Mouse (Mus musculus) intestine, postnatal 0 days (tissue): ENCODE data around the gene Dcx. TPM values are rescaled to one million over a fixed set of nuclear protein-coding genes. Genes with fewer than 3 reads are reported as not detected.

ENCODE experiments used
- ATAC-seq: fragments of 200-750 bp; cut with Nextera tagmentation; 2 replicates; pipeline ENCODE4 v1.8.0; 2017; ENCODE audit warnings: mild to moderate bottlenecking, moderate TSS enrichment, moderate library complexity
- H3K27ac ChIP-seq: fragments of 300-500 bp; sonication (generic); 2 replicates; pipeline ENCODE4 v1.5.1; 2014; ENCODE audit warnings: mild to moderate bottlenecking, low read depth, low read length, moderate library complexity
- H3K27me3 ChIP-seq: fragments of 300-500 bp; sonication (generic); replicated peaks from 2 replicates; pipeline ENCODE4 v1.6.1; 2014; ENCODE audit warnings: low read length, mixed read lengths; ENCODE audit not compliant: control insufficient read depth, insufficient read depth
- H3K36me3 ChIP-seq: fragments of 300-500 bp; sonication (generic); 2 replicates; pipeline ENCODE4 v1.6.1; 2014; ENCODE audit warnings: mild to moderate bottlenecking, moderate library complexity; ENCODE audit not compliant: control insufficient read depth, insufficient read depth
- H3K4me1 ChIP-seq: fragments of 300-500 bp; sonication (generic); replicated peaks from 2 replicates; pipeline ENCODE4 v1.6.1; 2014; ENCODE audit warnings: antibody characterized with exemption, low read length, mixed read lengths; ENCODE audit not compliant: control insufficient read depth, insufficient read depth
- H3K4me2 ChIP-seq: fragments of 300-500 bp; sonication (generic); replicated peaks from 2 replicates; pipeline ENCODE4 v1.6.1; 2014; ENCODE audit warnings: low read depth, mild to moderate bottlenecking, moderate library complexity
- H3K4me3 ChIP-seq: fragments of 300-500 bp; sonication (generic); 2 replicates; pipeline ENCODE4 v1.5.1; 2014; ENCODE audit warnings: low read depth, low read length
- H3K9ac ChIP-seq: fragments of 300-500 bp; sonication (generic); 2 replicates; pipeline ENCODE4 v1.6.1; 2014; ENCODE audit warnings: mild to moderate bottlenecking, low read depth, low read length
- H3K9me3 ChIP-seq: fragments of 300-500 bp; sonication (generic); 2 replicates; pipeline ENCODE4 v1.6.1; 2016; ENCODE audit warnings: mixed run types; ENCODE audit not compliant: control insufficient read depth
- CTCF ChIP-seq: sonication (generic); IDR thresholded peaks from 2 replicates; pipeline ENCODE4 v1.5.1; 2016; ENCODE audit warnings: low read depth, mild to moderate bottlenecking, control low read depth, antibody characterized with exemption, moderate library complexity
- WGBS: fragments of 180-500 bp; shearing (Covaris S2); extraction: QIAGEN DNeasy Blood & Tissue Kit; methylation state at CpG from one replicate; pipeline ENCODE4 v1.1.7; 2014; 5-methylcytosine and 5-hydroxymethylcytosine counted together
- microRNA-seq: library from miRNA; unstranded; fragments of <30 nt; microRNA quantifications from one replicate; pipeline ENCODE4, GENCODE M21; 2016
- polyA plus RNA-seq: library from polyadenylated mRNA; unstranded; fragments of >200 nt; fragmentation: Nextera tagmentation; extraction: Ambion mirVana; gene quantifications from 2 replicates; pipeline ENCODE4 v1.2.1, GENCODE M21; 2015

The Dcx gene
- polyA plus RNA-seq, 1 experiment from 2014 or later: 1.1 TPM

DNA sequence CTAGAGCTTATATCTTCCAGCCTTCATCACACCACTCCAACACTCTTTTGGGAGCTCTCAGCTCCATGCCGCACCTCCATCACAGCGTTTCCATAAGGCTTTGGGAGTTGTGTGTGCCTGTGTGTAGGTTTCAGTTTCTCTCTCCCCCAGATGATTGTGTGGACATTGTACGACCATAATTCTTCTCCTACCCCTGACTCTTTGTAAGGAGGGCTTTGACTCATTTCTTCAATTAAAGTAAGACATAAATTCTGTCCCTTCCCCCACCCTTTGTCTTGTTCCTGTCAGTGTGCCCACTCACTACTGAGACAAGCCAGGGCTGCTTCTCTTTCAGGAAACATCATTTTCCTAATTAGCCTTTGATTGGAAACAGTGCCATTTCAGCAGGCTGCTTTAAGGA is 81.8 kb downstream of the Dcx start:
- no peak for ATAC-seq
- Histone ChIP-seq H3K4me2 (no peak overlapping the region), H3K4me3 (no peak overlapping the region), H3K9ac (no peak overlapping the region), H3K4me1 (no peaks in the 10 kb centered on the region), H3K27ac (no peak overlapping the region), H3K27me3 (no peaks in the 10 kb centered on the region), H3K9me3 (no peaks in the 10 kb centered on the region), H3K36me3 (no peaks in the 10 kb centered on the region)
- WGBS: 73% methylated on average over 3 of the region's 3 CpGs
- TF ChIP-seq CTCF: no peak

DNA sequence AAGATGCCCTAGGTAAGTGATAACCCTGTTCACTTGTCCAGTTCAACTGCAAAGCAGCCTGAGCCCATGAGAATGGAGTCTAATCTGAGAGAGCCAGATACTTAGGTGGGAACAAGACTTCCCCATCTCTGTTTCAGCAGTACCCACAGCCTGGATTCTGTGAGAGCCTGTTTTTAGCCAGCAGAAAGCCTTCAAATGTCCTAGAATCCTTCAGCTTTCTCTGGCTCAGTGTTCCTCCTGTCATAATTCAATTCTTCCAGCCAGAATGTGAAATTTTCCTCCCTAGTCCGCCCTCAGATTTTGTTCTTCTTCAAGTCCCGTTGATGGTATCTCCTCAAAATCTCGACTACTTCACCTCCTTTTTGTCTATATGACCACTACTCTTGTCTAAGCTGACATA is 83.1 kb downstream of the Dcx start:
- no peak overlapping the region for H3K27ac ChIP-seq
- H3K9me3 ChIP-seq: no peaks in the 10 kb centered on the region
- no peaks in the 10 kb centered on the region for H3K36me3 ChIP-seq
- H3K27me3 ChIP-seq: no peaks in the 10 kb centered on the region
- H3K4me3 ChIP-seq: no peak overlapping the region
- WGBS: 71% methylated on average over 3 of the region's 3 CpGs
- H3K4me1 ChIP-seq: no peaks in the 10 kb centered on the region
- no peak for ATAC-seq
- H3K9ac ChIP-seq: no peak overlapping the region
- no peak overlapping the region for H3K4me2 ChIP-seq
- TF ChIP-seq CTCF: no peak

DNA sequence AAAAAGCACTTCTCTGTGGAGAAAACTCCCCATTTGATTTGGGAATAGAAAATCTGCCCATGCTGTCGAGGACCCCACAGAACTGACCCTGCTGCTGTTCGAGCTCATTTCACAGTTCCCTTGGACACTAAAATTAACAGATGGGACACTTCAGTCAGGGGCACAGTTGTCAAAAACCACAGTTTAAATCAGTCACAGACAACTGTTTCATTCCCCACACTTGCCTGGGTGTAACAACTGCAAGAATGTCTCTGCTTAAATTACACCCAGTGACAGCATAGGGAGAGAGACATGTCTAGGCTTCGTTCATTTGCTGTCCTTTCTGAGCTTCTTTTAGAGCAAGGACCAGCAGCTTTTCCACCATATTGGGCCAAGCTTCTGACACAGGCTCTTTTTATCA is 86.5 kb downstream of the Dcx start:
- TF ChIP-seq CTCF: no peak

DNA sequence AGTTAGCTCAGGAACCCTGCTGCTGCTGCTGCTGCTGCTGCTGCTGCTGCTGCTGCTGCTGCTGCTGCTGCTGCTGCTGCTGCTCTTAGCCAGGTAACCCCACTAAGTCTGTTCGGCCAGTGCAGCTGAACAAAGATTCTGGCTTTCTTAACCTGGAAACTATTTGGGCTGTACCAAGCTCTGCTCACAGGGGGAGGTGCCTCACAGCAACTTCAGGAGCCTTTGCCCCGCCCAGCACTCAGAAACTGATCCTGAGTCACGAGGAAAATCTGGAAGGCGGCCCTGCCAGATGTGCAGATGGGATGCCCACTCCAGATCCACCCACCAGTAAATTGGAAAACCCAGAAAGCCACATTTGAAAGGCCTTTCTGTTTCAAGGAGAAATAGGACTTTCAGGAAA is 105.9 kb downstream of the Dcx start, which contains the start of gene Capn6:
Gene Capn6, minus strand, starts transcription at position 203 of the 400 bp plus-strand sequence.
- Histone ChIP-seq H3K4me2 (no peak within 1 kb of the TSS), H3K9me3 (no peaks in the 10 kb centered on the region), H3K36me3 (no peaks in the 10 kb centered on the region), H3K4me1 (no peaks in the 10 kb centered on the region), H3K27me3 (no peaks in the 10 kb centered on the region), H3K4me3 (no peak within 1 kb of the TSS; the same call in 1 of the 2 replicates), H3K27ac (no peak within 1 kb of the TSS), H3K9ac (no peak within 1 kb of the TSS)
- no peak for ATAC-seq
- WGBS: 32% methylated on average over 4 of the region's 4 CpGs
- no peak for TF ChIP-seq CTCF

More for the DNA sequence above, 86.5 kb downstream of the Dcx start:
- Histone ChIP-seq H3K27me3 (no peaks in the 10 kb centered on the region), H3K4me2 (no peak overlapping the region), H3K4me3 (no peak overlapping the region), H3K36me3 (no peaks in the 10 kb centered on the region), H3K9me3 (no peaks in the 10 kb centered on the region), H3K4me1 (no peaks in the 10 kb centered on the region), H3K27ac (no peak overlapping the region), H3K9ac (no peak overlapping the region)
- no peak for ATAC-seq
- 75% methylated on average over 3 of the region's 3 CpGs for WGBS

DNA sequence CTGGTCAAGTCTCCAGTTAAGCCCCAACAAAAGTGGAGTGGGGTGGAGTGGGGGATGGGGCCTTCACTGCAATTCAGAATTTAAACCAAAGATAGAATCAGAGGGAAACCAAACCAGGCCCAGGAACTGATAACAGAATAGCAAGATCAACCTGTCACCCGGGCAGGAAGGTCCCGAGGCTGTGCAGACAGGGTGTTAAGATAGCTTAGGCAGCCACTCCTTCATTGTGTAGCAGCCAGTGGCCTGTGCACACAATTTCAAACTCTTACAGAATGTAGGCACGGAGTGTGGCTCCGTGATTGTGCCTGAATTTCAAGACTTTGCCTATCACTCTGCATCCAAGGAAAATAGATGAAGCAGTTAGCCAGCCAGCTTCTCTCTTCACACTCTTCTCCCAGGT is 106.6 kb downstream of the Dcx start:
- no peak overlapping the region for H3K4me2 ChIP-seq
- no peak for ATAC-seq
- 47% methylated on average over 4 of the region's 4 CpGs for WGBS
- no peak overlapping the region for H3K9ac ChIP-seq
- H3K4me1 ChIP-seq: no peaks in the 10 kb centered on the region
- no peak overlapping the region for H3K27ac ChIP-seq
- H3K4me3 ChIP-seq: no peak overlapping the region
- no peak for TF ChIP-seq CTCF
- H3K9me3 ChIP-seq: no peaks in the 10 kb centered on the region
- no peaks in the 10 kb centered on the region for H3K36me3 ChIP-seq
- no peaks in the 10 kb centered on the region for H3K27me3 ChIP-seq

DNA sequence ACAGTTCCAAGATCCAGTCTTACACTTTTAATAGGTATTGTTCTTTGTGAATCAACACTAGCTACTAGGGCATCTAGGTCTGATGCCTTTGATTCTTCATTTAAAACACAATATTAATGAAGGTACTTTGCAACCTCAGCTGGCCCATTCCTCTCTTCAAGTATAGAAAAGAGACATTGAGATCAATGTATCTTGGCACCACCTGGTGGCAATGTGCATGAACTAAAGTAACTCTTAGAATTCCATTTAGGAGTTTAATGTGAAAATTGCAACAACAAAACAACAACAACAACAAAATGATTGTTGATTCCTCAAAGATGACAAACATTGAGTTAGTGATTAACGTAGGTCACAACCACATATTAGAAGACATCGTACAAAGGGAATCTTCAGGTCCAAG is 114.2 kb downstream of the Dcx start:
- Histone ChIP-seq H3K4me3 (no peak overlapping the region), H3K27ac (no peak overlapping the region), H3K9ac (no peak overlapping the region), H3K27me3 (no peaks in the 10 kb centered on the region), H3K4me1 (no peaks in the 10 kb centered on the region), H3K36me3 (no peaks in the 10 kb centered on the region), H3K9me3 (no peaks in the 10 kb centered on the region), H3K4me2 (no peak overlapping the region)
- peak; percentile 21; the same call in 1 of the 2 replicates for TF ChIP-seq CTCF
- WGBS: 95% methylated on average over 2 of the region's 2 CpGs
- ATAC-seq: no peak

DNA sequence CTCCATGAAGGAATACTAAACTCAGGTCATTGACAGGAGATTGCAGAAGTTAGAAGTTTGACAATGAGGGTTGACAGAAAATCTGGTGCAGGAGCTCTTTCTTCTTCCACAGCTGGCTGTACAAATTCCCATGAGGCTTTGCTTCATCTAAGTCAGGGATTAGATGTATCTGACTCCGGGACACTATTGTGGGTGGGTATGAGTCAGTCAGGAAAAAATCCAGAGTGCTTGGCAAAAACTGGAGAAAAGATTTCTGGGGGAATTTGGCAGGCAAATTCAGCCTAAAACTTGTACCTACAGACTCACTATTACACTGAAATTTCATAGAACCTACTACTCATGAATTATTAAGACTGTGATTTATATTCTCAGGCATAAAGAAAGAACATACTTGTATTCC is 117.2 kb downstream of the Dcx start:
- H3K4me2 ChIP-seq: no peak overlapping the region
- no peak overlapping the region for H3K9ac ChIP-seq
- H3K36me3 ChIP-seq: no peaks in the 10 kb centered on the region
- no peaks in the 10 kb centered on the region for H3K9me3 ChIP-seq
- H3K4me3 ChIP-seq: no peak overlapping the region
- no peak overlapping the region for H3K27ac ChIP-seq
- no peaks in the 10 kb centered on the region for H3K27me3 ChIP-seq
- no peak for ATAC-seq
- 76% methylated on average over 1 of the region's 1 CpGs for WGBS
- no peaks in the 10 kb centered on the region for H3K4me1 ChIP-seq
- no peak for TF ChIP-seq CTCF

Small RNA genes within 50 kb of the gene (microRNA-seq; reads per million reads assigned to microRNA genes)
- gene Gm47298: not detected

Other genes starting within 250 kb of the Dcx start
- 8.2 and 9.8 TPM in 2 replicates for gene Capn6, start 105.9 kb downstream of the Dcx start, polyA plus RNA-seq
- 0.33 and 0.38 TPM in 2 replicates for gene A730046J19Rik, start 220.4 kb upstream of the Dcx start, polyA plus RNA-seq